Mouse (Mus musculus) natural killer cell, adult 2 months (primary cell): ENCODE data around the gene Slc38a1.

Source experiments
- DNase-seq, 2 experiments: peaks; one replicate each; pipeline ENCODE4 v3.0.0; 2022; ENCODE audit warnings: low spot score in 2 of 2

Gene Slc38a1

GRCm38 (mm10) chr15:96560576-96561298 lies 82.0 kb downstream of the Slc38a1 start:
- DNase-seq: no peak

DNA sequence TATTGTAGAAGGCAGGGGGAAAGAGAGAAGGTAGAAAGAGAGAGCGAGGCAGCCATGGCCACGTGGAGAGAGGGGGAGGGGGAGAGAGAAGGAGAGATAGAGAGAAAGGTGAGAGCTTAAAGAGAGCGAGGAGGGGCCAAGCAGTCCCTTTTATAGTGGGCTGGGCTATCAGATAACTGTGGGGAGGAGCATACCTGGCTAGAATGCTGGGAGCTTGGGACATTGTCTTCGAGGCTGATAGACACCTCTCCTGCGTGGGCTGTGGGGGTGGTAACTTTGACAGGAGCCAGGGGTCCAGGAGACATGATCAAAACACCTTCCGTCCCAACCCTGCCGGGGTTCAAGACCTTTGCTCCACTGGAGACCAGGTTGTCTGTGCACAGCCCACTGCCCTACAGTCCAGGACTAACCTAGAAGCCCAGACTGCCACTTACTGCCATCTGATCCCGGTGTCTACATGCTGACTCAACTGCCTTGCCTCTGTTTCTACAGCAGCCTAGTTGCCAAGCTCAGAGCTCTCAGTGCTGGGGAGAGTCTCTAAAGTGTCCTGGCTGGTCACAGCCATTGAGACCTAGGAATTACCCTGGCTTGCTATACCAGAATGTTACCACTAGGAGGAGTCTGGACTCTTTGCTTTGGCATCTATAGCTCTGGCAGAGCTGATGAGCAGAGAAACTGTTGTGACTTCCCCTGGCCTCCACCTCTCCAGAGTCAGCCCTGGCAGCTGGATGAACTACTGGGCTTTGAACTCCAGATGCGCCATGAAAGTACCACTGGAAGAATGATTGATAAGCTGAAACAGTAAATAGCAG lies 90.9 kb downstream of the Slc38a1 start:
- peak; percentile 54 to 66 for DNase-seq

DNA sequence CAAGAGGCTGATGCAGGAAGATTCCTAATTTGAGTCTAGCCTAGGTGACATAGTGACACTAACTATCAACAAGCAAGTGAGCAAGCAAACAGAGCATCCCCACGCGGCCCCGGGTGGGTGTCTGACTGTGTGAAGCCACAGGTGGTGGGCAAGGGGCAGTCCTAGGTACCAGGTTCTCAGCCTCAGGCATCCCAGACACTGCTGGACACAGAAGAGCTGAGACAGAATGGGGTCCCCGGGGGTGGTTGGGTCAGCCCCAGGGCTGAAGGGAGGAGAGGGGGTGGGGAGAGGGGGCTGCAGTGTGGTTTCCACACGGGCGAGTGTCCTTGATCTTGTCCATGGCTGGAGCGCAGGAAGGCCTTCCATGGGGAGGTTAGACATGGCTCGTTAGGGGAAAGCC lies 91.6 kb downstream of the Slc38a1 start:
- DNase-seq: no peak

- DNase-seq: no peak
These were observed 94.3 kb downstream of the Slc38a1 start for GRCm38 (mm10) chr15:96548363-96548762.

- DNase-seq: no peak
These were observed 95.2 kb downstream of the Slc38a1 start for GRCm38 (mm10) chr15:96547256-96548195.

DNA sequence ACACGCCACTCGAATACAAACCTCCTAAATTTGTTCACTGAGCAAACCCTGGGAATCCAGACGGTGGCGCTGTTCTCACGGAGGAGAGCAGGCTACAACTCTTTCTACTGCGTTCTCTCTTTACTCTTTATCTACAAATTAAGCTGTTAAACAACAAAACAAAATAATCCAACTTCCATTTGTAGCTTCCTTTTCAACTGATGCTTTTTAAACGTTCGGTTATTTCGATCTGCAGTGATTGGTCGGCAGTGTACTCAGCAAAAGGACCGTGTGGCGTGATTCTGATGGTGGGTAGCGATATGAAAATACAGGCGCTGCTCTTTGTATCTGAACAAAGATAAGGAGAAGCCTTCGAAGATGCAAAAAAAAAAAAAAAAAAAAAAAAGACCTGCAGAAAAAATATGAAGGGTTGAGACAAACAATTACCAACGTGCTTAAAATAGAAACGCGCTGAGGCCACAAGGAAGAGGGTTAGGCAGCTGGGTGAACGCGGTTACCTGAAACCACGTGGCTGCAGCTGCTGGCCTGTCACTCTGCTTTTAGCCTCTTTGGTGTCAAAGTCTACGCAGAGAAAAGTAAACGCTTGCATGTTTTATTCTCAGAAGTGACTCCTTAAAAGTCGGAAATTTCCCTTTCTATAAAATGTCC lies 99.4 kb downstream of the Slc38a1 start:
- peak; percentile 51 to 56 for DNase-seq

- no peak for DNase-seq
These were observed 100.6 kb downstream of the Slc38a1 start for GRCm38 (mm10) chr15:96542135-96542534.

DNA sequence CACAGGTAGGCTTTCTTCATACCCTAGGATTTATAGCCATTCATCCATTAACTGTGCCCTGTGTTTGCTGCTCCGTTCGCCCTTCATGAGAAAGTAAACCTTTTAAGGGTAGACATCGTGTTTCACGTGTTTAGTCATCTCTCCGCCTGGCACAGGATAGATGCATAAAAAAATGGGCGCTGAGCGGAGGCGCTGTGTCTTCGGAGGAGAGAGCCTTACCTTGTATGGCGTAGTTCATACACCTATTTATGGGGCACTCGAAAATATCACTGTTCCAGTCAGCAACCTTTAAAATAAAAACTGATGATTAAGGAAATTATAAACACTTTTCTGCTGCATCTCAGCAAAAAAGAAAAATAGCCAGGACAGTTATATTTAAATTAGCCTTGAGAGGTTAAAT lies 105.4 kb downstream of the Slc38a1 start:
- no peak for DNase-seq

DNA sequence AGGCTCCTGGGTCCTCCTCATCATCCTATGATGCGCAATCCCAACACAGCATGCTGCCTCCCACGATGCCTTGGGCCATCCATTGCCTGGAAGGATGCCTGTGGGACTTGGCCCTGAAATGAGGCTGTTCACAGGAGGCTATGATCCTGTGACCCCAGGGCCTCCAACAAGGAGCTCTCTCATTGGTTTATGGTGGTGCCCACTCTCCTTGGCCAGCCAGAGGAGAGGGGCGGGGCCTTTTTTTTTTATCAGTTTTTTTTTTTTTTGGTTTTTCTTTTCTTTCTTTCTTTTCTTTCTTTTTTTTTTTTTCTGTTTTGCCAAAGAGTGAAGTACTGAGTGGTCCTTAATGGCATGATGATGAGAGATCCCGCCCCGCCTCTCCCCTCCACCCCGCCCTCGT lies 106.3 kb downstream of the Slc38a1 start:
- DNase-seq: no peak

GRCm38 (mm10) chr15:96527686-96528085 lies 115.0 kb downstream of the Slc38a1 start:
- DNase-seq: no peak

- DNase-seq: no peak
These were observed 118.4 kb downstream of the Slc38a1 start for GRCm38 (mm10) chr15:96524239-96524738.
